Mouse (Mus musculus) forebrain, postnatal 0 days (tissue): ENCODE measurements around the gene Tmem59. TPM values are rescaled to one million over a fixed set of nuclear protein-coding genes. Genes with fewer than 3 reads are reported as not detected.

ENCODE experiments used
- ATAC-seq: fragments of 200-750 bp; cut with Nextera tagmentation; 2 replicates; pipeline ENCODE4 v1.8.0; 2017; ENCODE audit warnings: mild to moderate bottlenecking, moderate library complexity
- DNase-seq: peaks from one replicate; pipeline ENCODE4 v3.0.0-alpha.2; 2015
- H3K27ac ChIP-seq: fragments of 300-500 bp; sonication (generic); 2 replicates; pipeline ENCODE4 v1.5.1; 2014; ENCODE audit warnings: low read depth, mild to moderate bottlenecking, antibody characterized with exemption, low read length, moderate library complexity, mixed read lengths
- H3K27me3 ChIP-seq: fragments of 300-500 bp; sonication (generic); 2 replicates; pipeline ENCODE4 v1.6.1; 2014; ENCODE audit warnings: mild to moderate bottlenecking, low read length, mixed read lengths; ENCODE audit not compliant: insufficient read depth
- H3K36me3 ChIP-seq: fragments of 300-500 bp; sonication (generic); 2 replicates; pipeline ENCODE4 v1.6.1; 2014; ENCODE audit warnings: mild to moderate bottlenecking, moderate library complexity; ENCODE audit not compliant: insufficient read depth
- H3K4me1 ChIP-seq: fragments of 300-500 bp; sonication (generic); 2 replicates; pipeline ENCODE4 v1.6.1; 2014; ENCODE audit warnings: antibody characterized with exemption; ENCODE audit not compliant: insufficient read depth
- H3K4me2 ChIP-seq: fragments of 300-500 bp; sonication (generic); 2 replicates; pipeline ENCODE4 v1.6.1; 2014; ENCODE audit warnings: low read depth, mild to moderate bottlenecking, moderate library complexity
- H3K4me3 ChIP-seq: fragments of 300-500 bp; sonication (generic); 2 replicates; pipeline ENCODE4 v1.5.1; 2014; ENCODE audit warnings: low read depth, low read length, mixed read lengths
- H3K9ac ChIP-seq: fragments of 300-500 bp; sonication (generic); 2 replicates; pipeline ENCODE4 v1.6.1; 2014; ENCODE audit warnings: mild to moderate bottlenecking
- H3K9me3 ChIP-seq: fragments of 300-500 bp; sonication (generic); 2 replicates; pipeline ENCODE4 v1.6.1; 2016; ENCODE audit warnings: low read length
- CTCF ChIP-seq: sonication (generic); IDR thresholded peaks from 2 replicates; pipeline ENCODE4 v1.5.1; 2016; ENCODE audit warnings: antibody characterized with exemption, control low read depth, low read depth
- WGBS: fragments of 180-500 bp; shearing (Covaris S2); extraction: QIAGEN DNeasy Blood & Tissue Kit; methylation state at CpG from one replicate; pipeline ENCODE4 v1.1.7; 2014; 5-methylcytosine and 5-hydroxymethylcytosine counted together
- polyA plus RNA-seq: library from polyadenylated mRNA; unstranded; fragments of >200 nt; fragmentation: Nextera tagmentation; extraction: Ambion mirVana; gene quantifications from 2 replicates; pipeline ENCODE4 v1.2.1, GENCODE M21; 2015
- total RNA-seq: library from RNA; depleted of rRNA; stranded (reverse); fragments of >200 nt; gene quantifications from 2 replicates; pipeline ENCODE4 v1.2.3, GENCODE M21; 2014

Gene Tmem59
- total and polyA plus RNA-seq, 2 experiments from 2014 or later, result 134 to 363 TPM

GRCm38 (mm10) chr4:107193841-107194240 lies 15.6 kb downstream of the Tmem59 start:
- Histone ChIP-seq H3K36me3 (peaks cover 68% of the 10 kb centered on the region), H3K9ac (no peak overlapping the region), H3K4me2 (no peak overlapping the region), H3K4me3 (no peak overlapping the region), H3K4me1 (no peaks in the 10 kb centered on the region), H3K27ac (no peak overlapping the region), H3K9me3 (no peaks in the 10 kb centered on the region), H3K27me3 (no peaks in the 10 kb centered on the region)
- no peak for ATAC-seq
- DNase-seq, result no peak
- 94% methylated on average over 3 of the region's 3 CpGs for WGBS
- no peak for TF ChIP-seq CTCF

DNA sequence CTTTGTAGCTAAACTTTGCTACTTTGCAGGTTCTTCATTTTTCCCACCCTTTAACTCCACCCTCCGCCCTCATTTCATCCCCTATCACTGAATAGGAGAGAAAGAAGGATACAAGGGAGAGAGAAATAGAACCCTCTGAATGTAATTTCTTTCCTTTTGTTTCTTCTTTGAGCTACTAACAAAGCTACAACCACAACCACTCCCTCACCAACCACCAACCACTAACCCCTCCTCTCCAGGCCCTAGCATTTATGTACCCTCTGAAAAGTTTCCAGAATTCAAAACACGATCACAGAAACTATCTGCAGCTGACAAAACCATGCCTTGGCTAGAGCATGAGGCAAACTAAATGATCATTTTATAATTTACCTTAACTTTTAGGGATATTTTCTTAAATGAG lies 18.3 kb downstream of the Tmem59 start:
- 92% methylated on average over 2 of the region's 2 CpGs for WGBS
- no peaks in the 10 kb centered on the region for H3K4me1 ChIP-seq
- no peak overlapping the region for H3K4me3 ChIP-seq
- DNase-seq (no peak), ATAC-seq (no peak)
- H3K9ac ChIP-seq, result no peak overlapping the region
- H3K4me2 ChIP-seq, result no peak overlapping the region
- H3K36me3 ChIP-seq, result peaks cover 72% of the 10 kb centered on the region
- no peak for TF ChIP-seq CTCF
- H3K9me3 ChIP-seq, result no peaks in the 10 kb centered on the region
- H3K27ac ChIP-seq, result no peak overlapping the region
- H3K27me3 ChIP-seq, result no peaks in the 10 kb centered on the region

GRCm38 (mm10) chr4:107198072-107198471 lies 19.9 kb downstream of the Tmem59 start:
- no peak for TF ChIP-seq CTCF
- Histone ChIP-seq H3K27me3 (no peaks in the 10 kb centered on the region), H3K36me3 (peaks cover 82% of the 10 kb centered on the region), H3K4me2 (no peak overlapping the region), H3K27ac (no peak overlapping the region), H3K9me3 (no peaks in the 10 kb centered on the region), H3K4me3 (no peak overlapping the region), H3K9ac (no peak overlapping the region), H3K4me1 (no peaks in the 10 kb centered on the region)
- no peak for DNase-seq
- WGBS, result 93% methylated on average over 5 of the region's 5 CpGs
- ATAC-seq, result no peak

DNA sequence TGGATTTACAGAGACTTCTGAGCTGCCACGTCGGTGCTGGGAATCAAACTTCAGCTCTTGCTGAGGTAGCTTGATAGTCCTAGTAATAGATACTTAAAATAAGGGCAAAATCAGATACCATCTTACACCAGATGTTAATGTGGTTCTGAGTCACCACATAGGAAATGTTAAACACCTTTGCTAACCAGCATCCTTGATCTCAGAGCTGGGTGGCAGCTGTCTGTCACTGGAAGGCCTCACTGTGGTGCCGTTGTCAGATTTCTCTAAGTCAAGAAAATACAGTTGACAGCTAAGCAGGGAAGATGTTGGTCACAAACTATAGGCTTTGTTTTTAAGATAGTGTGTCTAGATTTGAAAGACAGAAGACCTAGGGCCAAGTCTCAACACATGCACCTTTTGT lies 23.6 kb downstream of the Tmem59 start:
- DNase-seq (no peak), ATAC-seq (no peak)
- Histone ChIP-seq H3K36me3 (peaks cover 87% of the 10 kb centered on the region), H3K4me1 (no peaks in the 10 kb centered on the region), H3K4me3 (no peak overlapping the region), H3K9me3 (no peaks in the 10 kb centered on the region), H3K27ac (no peak overlapping the region), H3K27me3 (no peaks in the 10 kb centered on the region), H3K9ac (no peak overlapping the region), H3K4me2 (no peak overlapping the region)
- TF ChIP-seq CTCF, result no peak
- 92% methylated on average over 3 of the region's 3 CpGs for WGBS

DNA sequence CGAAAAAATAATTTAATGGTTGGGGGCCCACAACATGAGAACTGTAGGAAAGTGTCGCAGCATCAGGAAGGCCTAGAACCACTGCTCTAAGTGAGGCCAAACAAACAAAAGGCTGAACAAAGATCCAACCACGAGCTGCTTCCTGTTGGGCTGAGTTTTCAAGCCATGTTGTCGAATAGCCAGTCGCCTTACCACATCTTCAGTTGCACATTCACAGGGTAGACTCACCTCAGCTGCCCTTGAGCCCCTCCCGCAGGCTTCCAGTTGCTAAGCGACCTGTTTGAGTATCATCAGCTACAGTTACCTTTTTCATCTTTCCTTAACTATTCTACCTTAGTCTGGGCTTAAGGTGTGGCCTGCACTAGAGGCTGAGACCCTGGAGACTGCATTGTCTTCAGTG lies 24.8 kb downstream of the Tmem59 start:
- no peaks in the 10 kb centered on the region for H3K9me3 ChIP-seq
- H3K4me2 ChIP-seq, result no peak overlapping the region
- H3K4me1 ChIP-seq, result no peaks in the 10 kb centered on the region
- DNase-seq, result no peak
- ATAC-seq, result no peak
- H3K27ac ChIP-seq, result no peak overlapping the region
- no peak for TF ChIP-seq CTCF
- peaks cover 81% of the 10 kb centered on the region for H3K36me3 ChIP-seq
- 88% methylated on average over 7 of the region's 7 CpGs for WGBS
- H3K4me3 ChIP-seq, result no peak overlapping the region
- H3K27me3 ChIP-seq, result no peaks in the 10 kb centered on the region
- H3K9ac ChIP-seq, result no peak overlapping the region

GRCm38 (mm10) chr4:107207016-107207415 lies 28.8 kb downstream of the Tmem59 start:
- no peak for TF ChIP-seq CTCF
- H3K4me2 ChIP-seq, result no peak overlapping the region
- no peaks in the 10 kb centered on the region for H3K9me3 ChIP-seq
- no peak overlapping the region for H3K4me3 ChIP-seq
- H3K36me3 ChIP-seq, result peaks cover 50% of the 10 kb centered on the region
- H3K4me1 ChIP-seq, result no peaks in the 10 kb centered on the region
- H3K9ac ChIP-seq, result no peak overlapping the region
- DNase-seq, result no peak
- no peak overlapping the region for H3K27ac ChIP-seq
- 100% methylated on average over 2 of the region's 2 CpGs for WGBS
- no peaks in the 10 kb centered on the region for H3K27me3 ChIP-seq
- ATAC-seq, result no peak

DNA sequence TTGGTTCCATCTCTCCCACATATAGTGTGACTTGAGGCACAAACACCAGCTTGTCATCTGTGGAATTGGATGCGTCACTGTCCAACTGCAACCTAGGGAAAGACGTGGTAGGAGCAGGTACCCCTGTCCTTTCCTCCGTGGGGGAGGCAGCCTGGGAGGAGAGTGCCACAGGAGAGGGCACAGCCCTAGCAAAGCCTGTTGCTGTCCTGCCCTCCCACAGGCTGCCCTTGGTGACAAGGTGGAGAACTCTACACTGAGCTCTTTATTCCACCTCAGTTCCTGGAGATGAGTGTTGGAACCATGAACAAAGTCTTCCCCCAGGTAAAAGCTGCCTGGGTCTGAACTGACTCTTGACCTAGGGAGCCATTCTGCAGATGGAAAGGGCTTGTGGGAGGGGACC lies 30.7 kb downstream of the Tmem59 start, which contains the start of gene Ldlrad1:
Gene Ldlrad1, plus strand, starts transcription at position 301 of the 400 bp plus-strand sequence.
- no peak within 1 kb of the TSS for H3K4me3 ChIP-seq
- no peak within 1 kb of the TSS for H3K27ac ChIP-seq
- H3K36me3 ChIP-seq, result peaks cover 33% of the 10 kb centered on the region
- H3K9ac ChIP-seq, result no peak within 1 kb of the TSS
- H3K4me1 ChIP-seq, result no peaks in the 10 kb centered on the region
- 87% methylated on average over 3 of the region's 3 CpGs for WGBS
- TF ChIP-seq CTCF, result no peak
- ATAC-seq, result no peak
- no peaks in the 10 kb centered on the region for H3K27me3 ChIP-seq
- no peak within 1 kb of the TSS for H3K4me2 ChIP-seq
- no peaks in the 10 kb centered on the region for H3K9me3 ChIP-seq
- no peak for DNase-seq
